Mouse (Mus musculus) stomach, embryonic 16.5 days (tissue): ENCODE data around the gene Ascc2. TPM values are rescaled to one million over a fixed set of nuclear protein-coding genes. Genes with fewer than 3 reads are reported as not detected.

Experiments
- ATAC-seq: fragments of 200-750 bp; cut with Nextera tagmentation; 2 replicates; pipeline ENCODE4 v1.8.0; 2017; ENCODE audit warnings: moderate number of reproducible peaks, moderate TSS enrichment; ENCODE audit not compliant: insufficient read depth, low FRiP score
- H3K27ac ChIP-seq: fragments of 300-500 bp; sonication (generic); 2 replicates; pipeline ENCODE4 v1.5.1; 2014; ENCODE audit warnings: low read length
- H3K27me3 ChIP-seq: fragments of 300-500 bp; sonication (generic); 2 replicates; pipeline ENCODE4 v1.6.1; 2014; ENCODE audit warnings: low read length, control low read depth, mixed read lengths; ENCODE audit not compliant: control insufficient read depth, insufficient read depth
- H3K36me3 ChIP-seq: fragments of 300-500 bp; sonication (generic); 2 replicates; pipeline ENCODE4 v1.6.1; 2014; ENCODE audit warnings: low read length; ENCODE audit not compliant: control insufficient read depth, insufficient read depth
- H3K4me1 ChIP-seq: fragments of 300-500 bp; sonication (generic); 2 replicates; pipeline ENCODE4 v1.6.1; 2014; ENCODE audit warnings: low read length, control low read depth, mixed read lengths; ENCODE audit not compliant: control insufficient read depth, insufficient read depth
- H3K4me2 ChIP-seq: fragments of 300-500 bp; sonication (generic); 2 replicates; pipeline ENCODE4 v1.6.1; 2014; ENCODE audit warnings: low read depth, low read length, mixed read lengths
- H3K4me3 ChIP-seq: fragments of 300-500 bp; sonication (generic); replicated peaks from 2 replicates; pipeline ENCODE4 v1.5.1; 2014; ENCODE audit warnings: mild to moderate bottlenecking, low read length
- H3K9ac ChIP-seq: fragments of 300-500 bp; sonication (generic); 2 replicates; pipeline ENCODE4 v1.6.1; 2014; ENCODE audit warnings: low read length
- H3K9me3 ChIP-seq: fragments of 300-500 bp; sonication (generic); replicated peaks from 2 replicates; pipeline ENCODE4 v1.6.1; 2016; ENCODE audit warnings: low read length, control low read depth; ENCODE audit not compliant: control insufficient read depth
- WGBS: fragments of 180-500 bp; shearing (Covaris S2); extraction: QIAGEN DNeasy Blood & Tissue Kit; methylation state at CpG from one replicate; pipeline ENCODE4 v1.1.7; 2014; 5-methylcytosine and 5-hydroxymethylcytosine counted together
- polyA plus RNA-seq: library from polyadenylated mRNA; unstranded; fragments of >200 nt; fragmentation: Nextera tagmentation; extraction: Ambion mirVana; gene quantifications from 2 replicates; pipeline ENCODE4 v1.2.1, GENCODE M21; 2015

Ascc2 gene
- polyA plus RNA-seq, 1 experiment from 2014 or later: 34.2 TPM

DNA sequence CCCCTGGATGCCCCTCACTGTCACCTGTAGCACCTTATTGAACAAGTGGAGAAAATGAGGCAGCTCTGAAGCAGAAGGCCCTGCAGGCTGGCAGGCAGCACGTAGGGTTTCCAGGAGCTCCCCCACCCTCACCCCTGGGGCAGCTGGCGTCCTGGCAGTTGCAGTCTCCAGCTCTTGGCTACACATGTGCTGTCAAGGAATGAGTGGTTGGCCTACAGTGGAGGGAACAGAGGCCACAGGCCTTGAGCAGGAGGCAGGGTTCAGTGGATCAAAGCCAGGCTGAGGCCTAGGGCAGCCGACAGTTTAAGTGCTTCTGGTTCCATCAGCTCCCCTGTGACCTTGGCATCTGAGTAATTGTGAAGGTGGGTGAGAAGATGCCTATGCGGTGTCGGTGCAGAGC lies 93.4 kb downstream of the Ascc2 start:
- WGBS: 69% methylated on average over 5 of the region's 5 CpGs
- no peak overlapping the region for H3K4me2 ChIP-seq
- no peaks in the 10 kb centered on the region for H3K27me3 ChIP-seq
- H3K27ac ChIP-seq: no peak overlapping the region; the same call in 1 of the 2 replicates
- no peaks in the 10 kb centered on the region for H3K9me3 ChIP-seq
- no peak for ATAC-seq
- H3K9ac ChIP-seq: no peak overlapping the region
- H3K4me1 ChIP-seq: peaks cover 9% of the 10 kb centered on the region; the same call in 1 of the 2 replicates
- no peaks in the 10 kb centered on the region for H3K36me3 ChIP-seq
- H3K4me3 ChIP-seq: no peak overlapping the region

DNA sequence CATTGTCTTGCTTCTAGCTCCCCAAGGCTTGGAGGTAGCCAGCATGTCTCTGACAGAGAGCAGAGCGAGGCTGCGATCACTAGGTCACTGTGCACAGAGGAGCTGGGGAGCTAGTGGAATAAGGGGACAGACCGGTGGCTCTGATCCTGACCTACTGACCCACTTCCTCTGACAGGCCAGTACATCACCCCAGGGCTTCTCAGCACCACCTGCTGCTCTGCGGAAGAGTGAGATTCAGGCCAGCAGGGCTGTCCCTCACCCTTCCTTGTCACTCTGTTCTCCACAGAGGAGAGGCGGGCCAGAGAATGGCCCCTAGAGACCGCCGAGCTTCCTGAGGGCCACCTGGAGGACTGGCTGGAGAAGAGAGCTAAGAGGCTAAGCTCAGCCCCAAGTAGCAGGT lies 94.2 kb downstream of the Ascc2 start:
- H3K4me2 ChIP-seq: no peak overlapping the region
- no peak overlapping the region for H3K9ac ChIP-seq
- H3K27me3 ChIP-seq: no peaks in the 10 kb centered on the region
- H3K4me3 ChIP-seq: no peak overlapping the region
- no peaks in the 10 kb centered on the region for H3K36me3 ChIP-seq
- H3K4me1 ChIP-seq: peaks cover 9% of the 10 kb centered on the region; the same call in 1 of the 2 replicates
- H3K9me3 ChIP-seq: no peaks in the 10 kb centered on the region
- 68% methylated on average over 7 of the region's 7 CpGs for WGBS
- no peak overlapping the region for H3K27ac ChIP-seq
- no peak for ATAC-seq

DNA sequence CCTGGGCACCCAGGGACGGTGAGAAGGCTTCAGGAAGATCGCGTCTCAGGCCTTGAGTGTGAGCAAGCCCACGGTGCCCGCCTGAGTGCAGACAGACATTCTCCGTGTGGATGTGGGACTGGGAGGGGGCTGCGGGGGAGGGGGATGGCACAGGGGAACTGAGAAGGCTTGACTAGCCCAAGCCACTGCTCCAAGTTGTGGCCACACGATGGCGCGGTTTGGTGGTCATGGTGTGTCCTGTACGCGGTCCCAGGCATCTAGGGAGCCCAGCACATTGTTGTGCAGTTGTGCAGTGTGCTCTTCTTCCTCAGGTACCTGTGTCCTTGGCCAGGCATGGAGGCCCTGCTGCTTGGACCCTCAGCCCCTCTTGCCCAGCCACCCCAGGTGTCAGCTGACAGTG lies 96.6 kb downstream of the Ascc2 start:
- Histone ChIP-seq H3K36me3 (no peaks in the 10 kb centered on the region), H3K9me3 (no peaks in the 10 kb centered on the region), H3K27ac (no peak overlapping the region), H3K4me3 (no peak overlapping the region), H3K4me2 (no peak overlapping the region), H3K9ac (no peak overlapping the region), H3K4me1 (peaks cover 9% of the 10 kb centered on the region; the same call in 1 of the 2 replicates), H3K27me3 (no peaks in the 10 kb centered on the region)
- WGBS: 40% methylated on average over 12 of the region's 12 CpGs
- no peak for ATAC-seq

Other genes with a start within 250 kb of the Ascc2 start
- 0.17 and 0.30 TPM in 2 replicates for gene Hormad2, start 196.6 kb upstream of the Ascc2 start, polyA plus RNA-seq
- 24.0 and 25.8 TPM in 2 replicates for gene Mtmr3, start 42.9 kb upstream of the Ascc2 start, polyA plus RNA-seq
- gene Gm11032, start 17.7 kb upstream of the Ascc2 start, polyA plus RNA-seq: not detected in 2 replicates
- 963 and 971 TPM in 2 replicates for gene Uqcr10, start 66.6 kb downstream of the Ascc2 start, polyA plus RNA-seq
- 61.4 and 68.2 TPM in 2 replicates for gene Zmat5, start 66.9 kb downstream of the Ascc2 start, polyA plus RNA-seq
- 0.15 and 0.27 TPM in 2 replicates for gene Cabp7, start 109.0 kb downstream of the Ascc2 start, polyA plus RNA-seq
- gene Nf2, start 211.8 kb downstream of the Ascc2 start, polyA plus RNA-seq: 39.6 and 43.4 TPM in 2 replicates
- gene Nipsnap1, start 236.2 kb downstream of the Ascc2 start, polyA plus RNA-seq: 53.4 and 57.0 TPM in 2 replicates